12 mouse cellular contexts compared by ENCODE assay signal in genomic region chr7:67471295-67471694, GRCm38 (mm10).
A peak's percentile ranks its signal among the peaks of the same experiment; 100 is the strongest.
DNase-seq lines count a peak whose midpoint lies in the region; ATAC-seq and TF ChIP-seq lines count a peak whose summit lies in the region.
"Had no signal": no experiment of that assay in that cellular context is flagged by ENCODE, and none has a peak within 500 bp of the region (broad histone marks: within the 10 kb centered on the region; RNA-seq: fewer than 3 reads in every experiment).

No protein-coding gene starts in this region.

- H3K4me3 ChIP-seq in heart, embryonic 14.5 days (ENCODE audit: control insufficient read depth in 1 of 2, insufficient read depth in 1 of 2, low read depth in 1 of 2, low read length in 2 of 2): no peak overlapping the region
- H3K4me3 ChIP-seq in lung, embryonic 14.5 days (ENCODE audit: low read depth, low read length): no peak overlapping the region
- H3K4me3 ChIP-seq in forebrain, postnatal 0 days (ENCODE audit: low read depth, low read length): no peak overlapping the region
- H3K4me3 ChIP-seq: forebrain, embryonic 12.5 days; hindbrain, embryonic 12.5 days had no signal

- peaks cover 9 to 21% of the 10 kb centered on the region in 2 experiments for H3K4me1 ChIP-seq in heart, embryonic 14.5 days (ENCODE audit: control insufficient read depth in 2 of 2, insufficient read depth in 2 of 2, low read length in 2 of 2)
- peaks cover 10% of the 10 kb centered on the region for H3K4me1 ChIP-seq in lung, embryonic 14.5 days (ENCODE audit: insufficient read depth)
- H3K4me1 ChIP-seq in forebrain, postnatal 0 days (ENCODE audit: insufficient read depth): no peaks in the 10 kb centered on the region; the same call in 1 of the 2 replicates

- H3K4me2 ChIP-seq in heart, embryonic 14.5 days (ENCODE audit: low read length): peak overlapping the region; percentile 1; the same call in 1 of the 2 replicates
- peak overlapping the region; percentile 31 for H3K4me2 ChIP-seq in lung, embryonic 14.5 days
- no peak overlapping the region for H3K4me2 ChIP-seq in forebrain, postnatal 0 days (ENCODE audit: low read depth)
- H3K4me2 ChIP-seq: forebrain, embryonic 12.5 days; hindbrain, embryonic 12.5 days had no signal

- peak overlapping the region; percentile 58 to 70 for H3K27ac ChIP-seq in heart, embryonic 14.5 days (replicated peaks in 1 of 2; ENCODE audit: control insufficient read depth in 1 of 2, insufficient read depth in 1 of 2, low read depth in 2 of 2, low read length in 2 of 2)
- H3K27ac ChIP-seq in lung, embryonic 14.5 days (ENCODE audit: low read depth): peak overlapping the region; percentile 30; the same call in 1 of the 2 replicates
- no peak overlapping the region for H3K27ac ChIP-seq in forebrain, postnatal 0 days (ENCODE audit: low read depth, low read length)
- H3K27ac ChIP-seq: forebrain, embryonic 12.5 days; hindbrain, embryonic 12.5 days; liver, embryonic 14.5 days had no signal

- peak; percentile 56; the same call in 1 of the 2 replicates for ATAC-seq in heart, embryonic 14.5 days (ENCODE audit: insufficient number of reproducible peaks, insufficient read depth, low FRiP score, low read depth)
- ATAC-seq in lung, embryonic 14.5 days (ENCODE audit: insufficient read depth): peak; percentile 83
- ATAC-seq in forebrain, postnatal 0 days: no peak

- WGBS in heart, embryonic 14.5 days: 40% methylated on average over 11 of the region's 11 CpGs
- 32% methylated on average over 11 of the region's 11 CpGs for WGBS in lung, embryonic 14.5 days
- 74% methylated on average over 11 of the region's 11 CpGs for WGBS in forebrain, postnatal 0 days

- peak; percentile 33 for DNase-seq in 3134 (ENCODE audit: extremely low read depth, insufficient read length, low spot score)
- peak; percentile 53 for DNase-seq in NIH3T3 (ENCODE audit: low read depth)
- peak; percentile 93 for DNase-seq in lung, embryonic 14.5 days
- no peak for DNase-seq in ovary, postnatal 10 days (ENCODE audit: low spot score)
- no peak for DNase-seq in forebrain, postnatal 0 days
- DNase-seq in right cerebral cortex, postnatal 25 days: no peak
- DNase-seq: cerebellum, postnatal 10 days; thymus, postnatal 36 days had no signal

- no peak overlapping the region for H3K9ac ChIP-seq in heart, embryonic 14.5 days (ENCODE audit: low read length)
- no peak overlapping the region for H3K9ac ChIP-seq in lung, embryonic 14.5 days
- no peak overlapping the region for H3K9ac ChIP-seq in forebrain, postnatal 0 days
- H3K9ac ChIP-seq: forebrain, embryonic 12.5 days; hindbrain, embryonic 12.5 days; liver, embryonic 14.5 days had no signal

- H3K36me3 ChIP-seq in heart, embryonic 14.5 days (ENCODE audit: control insufficient read depth, insufficient read depth, low read length): no peaks in the 10 kb centered on the region
- H3K36me3 ChIP-seq in lung, embryonic 14.5 days (ENCODE audit: insufficient read depth): no peaks in the 10 kb centered on the region
- no peaks in the 10 kb centered on the region for H3K36me3 ChIP-seq in forebrain, postnatal 0 days (ENCODE audit: insufficient read depth)
- H3K36me3 ChIP-seq: forebrain, embryonic 12.5 days; hindbrain, embryonic 12.5 days had no signal

- H3K9me3 ChIP-seq in heart, embryonic 14.5 days (ENCODE audit: control insufficient read depth, low read length): no peaks in the 10 kb centered on the region
- H3K9me3 ChIP-seq in lung, embryonic 14.5 days (ENCODE audit: low read depth, low read length): no peaks in the 10 kb centered on the region
- H3K9me3 ChIP-seq in forebrain, postnatal 0 days (ENCODE audit: low read length): no peaks in the 10 kb centered on the region
- H3K9me3 ChIP-seq: forebrain, embryonic 12.5 days; hindbrain, embryonic 12.5 days had no signal

- no peak for TF ChIP-seq CTCF in lung, embryonic 14.5 days (IDR thresholded peaks at IDR 0.05; ENCODE audit: low read depth)
- no peak for TF ChIP-seq CTCF in forebrain, postnatal 0 days (IDR thresholded peaks at IDR 0.05; ENCODE audit: low read depth)

- no peaks in the 10 kb centered on the region for H3K27me3 ChIP-seq in heart, embryonic 14.5 days (ENCODE audit: control insufficient read depth, insufficient read depth, low read length)
- H3K27me3 ChIP-seq in lung, embryonic 14.5 days (ENCODE audit: insufficient read depth, low read length): no peaks in the 10 kb centered on the region
- no peaks in the 10 kb centered on the region for H3K27me3 ChIP-seq in forebrain, postnatal 0 days (ENCODE audit: insufficient read depth, low read length)
- H3K27me3 ChIP-seq: hindbrain, embryonic 12.5 days had no signal

Comparison
In these comparisons a context has a peak if more than half of its experiments do, and no peak if none do; other contexts are left out.
1. DNase-seq: peak in 3134 (single experiment), NIH3T3 (single experiment) and lung, embryonic 14.5 days (single experiment); none in ovary, postnatal 10 days (single experiment), forebrain, postnatal 0 days (single experiment) and right cerebral cortex, postnatal 25 days (single experiment).